Mouse (Mus musculus) CH12.LX (cell line): ENCODE measurements around the gene Cfap157.

Experiments used
- CHD2 ChIP-seq: IDR thresholded peaks from 2 replicates; pipeline ENCODE4 v1.6.1; 2011; ENCODE audit warnings: low read length, improper control_type of control experiment
- CTCF ChIP-seq, 2 experiments: IDR thresholded peaks in 1 of 2; conservative IDR thresholded peaks in 1 of 2; 2 replicates each; pipeline ENCODE4 v1.5.1; 2011 to 2012; ENCODE audit warnings: low read depth in 2 of 2, low read length in 2 of 2, improper control_type of control experiment in 1 of 2, inconsistent platforms in 1 of 2, mild to moderate bottlenecking in 1 of 2, moderate library complexity in 1 of 2
- E2F4 ChIP-seq: IDR thresholded peaks from 2 replicates; pipeline ENCODE4 v1.6.1; 2011; ENCODE audit warnings: low read depth, low read length, improper control_type of control experiment; ENCODE audit not compliant: insufficient replicate concordance
- ELF1 ChIP-seq: IDR thresholded peaks from 2 replicates; pipeline ENCODE4 v1.6.1; 2014; ENCODE audit warnings: low read depth, mild to moderate bottlenecking, inconsistent platforms, low read length, improper control_type of control experiment
- HCFC1 ChIP-seq: IDR thresholded peaks from 2 replicates; pipeline ENCODE4 v1.6.1; 2012; ENCODE audit warnings: low read depth, mild to moderate bottlenecking, inconsistent platforms, low read length, improper control_type of control experiment
- JUND ChIP-seq: conservative IDR thresholded peaks from 2 replicates; pipeline ENCODE4 v1.6.1; 2011; ENCODE audit warnings: low read depth, low read length, improper control_type of control experiment
- MAX ChIP-seq: IDR thresholded peaks from 2 replicates; pipeline ENCODE4 v1.6.1; 2011; ENCODE audit warnings: low read length, improper control_type of control experiment
- PAX5 ChIP-seq: IDR thresholded peaks from 2 replicates; pipeline ENCODE4 v1.6.1; 2012; ENCODE audit warnings: low read length, inconsistent platforms, mixed read lengths
- POLR2A ChIP-seq: IDR thresholded peaks from 2 replicates; pipeline ENCODE4 v1.6.1; 2011; ENCODE audit warnings: low read depth, mild to moderate bottlenecking, improper control_type of control experiment, low read length
- RAD21 ChIP-seq: IDR thresholded peaks from 2 replicates; pipeline ENCODE4 v1.6.1; 2011; ENCODE audit warnings: low read depth, mild to moderate bottlenecking, low read length, improper control_type of control experiment, moderate library complexity
- ZC3H11A ChIP-seq: IDR thresholded peaks from 2 replicates; pipeline ENCODE4 v1.6.1; 2012; ENCODE audit warnings: low read depth, mild to moderate bottlenecking, inconsistent platforms, low read length, improper control_type of control experiment

- no peak for TF ChIP-seq CHD2
- no peak for TF ChIP-seq RAD21
- no peak for TF ChIP-seq CTCF (conservative IDR thresholded peaks at IDR 0.05 in 1 of 2, IDR thresholded peaks at IDR 0.05 in 1 of 2; ENCODE audit: low read depth in 2 of 2, low read length in 2 of 2)
- no peak for TF ChIP-seq E2F4
- TF ChIP-seq HCFC1, result no peak
- no peak for TF ChIP-seq ZC3H11A
- no peak for TF ChIP-seq JUND
- no peak for TF ChIP-seq POLR2A
- TF ChIP-seq ELF1, result no peak
- no peak for TF ChIP-seq MAX
- no peak for TF ChIP-seq PAX5
Observed at GRCm38 (mm10) chr2:32825796-32826195, 41.6 kb upstream of the Cfap157 start.
